Mouse (Mus musculus) brain, embryonic 14.5 days (tissue): ENCODE results near the gene Tff1.

Experiments
- CTCF ChIP-seq: fragments of 200-500 bp; IDR thresholded peaks from 2 replicates; pipeline ENCODE4 v1.5.1; 2012; ENCODE audit warnings: inconsistent platforms, mild to moderate bottlenecking, moderate library complexity, borderline replicate concordance; ENCODE audit not compliant: insufficient read depth, insufficient read length; ENCODE audit errors: extremely low read depth
- POLR2A ChIP-seq: fragments of 200-500 bp; IDR thresholded peaks from 2 replicates; pipeline ENCODE4 v1.6.1; 2012; ENCODE audit warnings: mild to moderate bottlenecking, inconsistent platforms, borderline replicate concordance; ENCODE audit not compliant: poor library complexity, insufficient read depth, insufficient read length, severe bottlenecking; ENCODE audit errors: extremely low read depth

GRCm38 (mm10) chr17:31162607-31163006 lies 2.5 kb downstream of the Tff1 start:
- TF ChIP-seq CTCF: no peak
- no peak for TF ChIP-seq POLR2A
